Mouse (Mus musculus): ENCODE measurements around the gene Atp6v0a4.

Gene Atp6v0a4

GRCm38 (mm10) chr6:38124207-38124835 is at the start of gene Atp6v0a4:
Gene Atp6v0a4 (minus strand): TSS chr6:38124586.
- no peak for DNase-seq (ENCODE audit: low read depth, low spot score)

GRCm38 (mm10) chr6:38165385-38165784 is 41.0 kb upstream of the Atp6v0a4 start:
- DNase-seq (ENCODE audit: low read depth, low spot score): no peak

- no peak for DNase-seq (ENCODE audit: low read depth, low spot score)
These were observed 40.3 kb upstream of the Atp6v0a4 start for GRCm38 (mm10) chr6:38164705-38165104.

GRCm38 (mm10) chr6:38162825-38163504 is 38.6 kb upstream of the Atp6v0a4 start:
- no peak for DNase-seq (ENCODE audit: low read depth, low spot score)

- DNase-seq (ENCODE audit: low read depth, low spot score): no peak
These were observed 36.2 kb upstream of the Atp6v0a4 start for GRCm38 (mm10) chr6:38160556-38160955.

GRCm38 (mm10) chr6:38160102-38160501 is 35.7 kb upstream of the Atp6v0a4 start:
- peak; percentile 98 for DNase-seq (ENCODE audit: low read depth, low spot score)

GRCm38 (mm10) chr6:38159576-38159975 is 35.2 kb upstream of the Atp6v0a4 start:
- no peak for DNase-seq (ENCODE audit: low read depth, low spot score)

- no peak for DNase-seq (ENCODE audit: low read depth, low spot score)
These were observed 33.5 kb upstream of the Atp6v0a4 start for GRCm38 (mm10) chr6:38157925-38158324.

GRCm38 (mm10) chr6:38156204-38156603 is 31.8 kb upstream of the Atp6v0a4 start:
- DNase-seq (ENCODE audit: low read depth, low spot score): no peak

GRCm38 (mm10) chr6:38152305-38152704 is 27.9 kb upstream of the Atp6v0a4 start:
- DNase-seq (ENCODE audit: low read depth, low spot score): no peak

GRCm38 (mm10) chr6:38149483-38149882 is 25.1 kb upstream of the Atp6v0a4 start:
- no peak for DNase-seq (ENCODE audit: low read depth, low spot score)

GRCm38 (mm10) chr6:38148626-38149025 is 24.2 kb upstream of the Atp6v0a4 start:
- no peak for DNase-seq (ENCODE audit: low read depth, low spot score)

GRCm38 (mm10) chr6:38147301-38147700 is 22.9 kb upstream of the Atp6v0a4 start:
- DNase-seq (ENCODE audit: low read depth, low spot score): no peak

GRCm38 (mm10) chr6:38145463-38146065 is 21.2 kb upstream of the Atp6v0a4 start:
- peak; percentile 42 for DNase-seq (ENCODE audit: low read depth, low spot score)

- peak; percentile 99 for DNase-seq (ENCODE audit: low read depth, low spot score)
These were observed 20.0 kb upstream of the Atp6v0a4 start for GRCm38 (mm10) chr6:38144161-38144998.

GRCm38 (mm10) chr6:38140402-38140801 is 16.0 kb upstream of the Atp6v0a4 start:
- DNase-seq (ENCODE audit: low read depth, low spot score): no peak

GRCm38 (mm10) chr6:38139086-38139485 is 14.7 kb upstream of the Atp6v0a4 start:
- DNase-seq (ENCODE audit: low read depth, low spot score): peak; percentile 77

- peak; percentile 93 for DNase-seq (ENCODE audit: low read depth, low spot score)
These were observed 10.6 kb upstream of the Atp6v0a4 start for GRCm38 (mm10) chr6:38134806-38135559.

- peak; percentile 95 for DNase-seq (ENCODE audit: low read depth, low spot score)
These were observed 7.4 kb upstream of the Atp6v0a4 start for GRCm38 (mm10) chr6:38131801-38132231.

- DNase-seq (ENCODE audit: low read depth, low spot score): no peak
These were observed 5.5 kb upstream of the Atp6v0a4 start for GRCm38 (mm10) chr6:38129883-38130282.

GRCm38 (mm10) chr6:38128115-38128514 is 3.7 kb upstream of the Atp6v0a4 start:
- DNase-seq (ENCODE audit: low read depth, low spot score): no peak
